Mouse (Mus musculus): ENCODE measurements around the gene Hspa12a. TPM values are rescaled to one million over a fixed set of nuclear protein-coding genes. Genes with fewer than 3 reads are reported as not detected.
A peak's percentile ranks its signal among the peaks of the same experiment; 100 is the strongest.

Gene Hspa12a
- polyA plus RNA-seq, 1 experiment from 2014 or later, result 5.1 TPM

- Histone ChIP-seq H3K9me3 (replicated peaks; ENCODE audit: control insufficient read depth, low read length) (no peaks in the 10 kb centered on the region), H3K9ac (replicated peaks; ENCODE audit: low read length) (no peak overlapping the region), H3K27me3 (ENCODE audit: control insufficient read depth, insufficient read depth, low read length) (peaks cover 24% of the 10 kb centered on the region), H3K36me3 (replicated peaks; ENCODE audit: control insufficient read depth, insufficient read depth, low read depth, low read length) (no peaks in the 10 kb centered on the region), H3K4me2 (ENCODE audit: low read depth, low read length) (peak overlapping the region; percentile 10; the same call in 1 of the 2 replicates), H3K27ac (replicated peaks; ENCODE audit: low read depth, low read length) (no peak overlapping the region), H3K4me3 (ENCODE audit: low read depth, low read length) (no peak overlapping the region), H3K4me1 (ENCODE audit: control insufficient read depth, insufficient read depth, low read length) (peaks cover 2% of the 10 kb centered on the region)
- ATAC-seq (replicated peaks; ENCODE audit: insufficient number of reproducible peaks, low FRiP score, low TSS enrichment, low read depth), result peak; percentile 61
- WGBS, result 8% methylated on average over 16 of the region's 16 CpGs
- DNase-seq (ENCODE audit: low spot score), result peak; percentile 49
Observed at GRCm38 (mm10) chr19:58931081-58931800, 12.2 kb downstream of the Hspa12a start.

GRCm38 (mm10) chr19:58919148-58919547 is 24.3 kb downstream of the Hspa12a start:
- 21% methylated on average over 7 of the region's 7 CpGs for WGBS
- no peak for ATAC-seq (replicated peaks; ENCODE audit: insufficient number of reproducible peaks, low FRiP score, low TSS enrichment, low read depth)
- no peak overlapping the region for H3K4me2 ChIP-seq (ENCODE audit: low read depth, low read length)
- no peaks in the 10 kb centered on the region for H3K4me1 ChIP-seq (ENCODE audit: control insufficient read depth, insufficient read depth, low read length)
- no peak overlapping the region for H3K9ac ChIP-seq (replicated peaks; ENCODE audit: low read length)
- no peak overlapping the region for H3K4me3 ChIP-seq (ENCODE audit: low read depth, low read length)
- no peaks in the 10 kb centered on the region for H3K36me3 ChIP-seq (replicated peaks; ENCODE audit: control insufficient read depth, insufficient read depth, low read depth, low read length)
- no peak overlapping the region for H3K27ac ChIP-seq (replicated peaks; ENCODE audit: low read depth, low read length)
- no peaks in the 10 kb centered on the region for H3K27me3 ChIP-seq (ENCODE audit: control insufficient read depth, insufficient read depth, low read length)
- DNase-seq (ENCODE audit: low spot score), result no peak
- H3K9me3 ChIP-seq (replicated peaks; ENCODE audit: control insufficient read depth, low read length), result no peaks in the 10 kb centered on the region

GRCm38 (mm10) chr19:58918597-58918996 is 24.9 kb downstream of the Hspa12a start:
- H3K4me1 ChIP-seq (ENCODE audit: control insufficient read depth, insufficient read depth, low read length), result no peaks in the 10 kb centered on the region
- no peak overlapping the region for H3K9ac ChIP-seq (replicated peaks; ENCODE audit: low read length)
- peak overlapping the region; percentile 1; the same call in 1 of the 2 replicates for H3K4me2 ChIP-seq (ENCODE audit: low read depth, low read length)
- no peaks in the 10 kb centered on the region for H3K27me3 ChIP-seq (ENCODE audit: control insufficient read depth, insufficient read depth, low read length)
- 6% methylated on average over 11 of the region's 11 CpGs for WGBS
- no peak overlapping the region for H3K4me3 ChIP-seq (ENCODE audit: low read depth, low read length)
- ATAC-seq (replicated peaks; ENCODE audit: insufficient number of reproducible peaks, low FRiP score, low TSS enrichment, low read depth) (no peak), DNase-seq (ENCODE audit: low spot score) (peak; percentile 37)
- H3K27ac ChIP-seq (replicated peaks; ENCODE audit: low read depth, low read length), result no peak overlapping the region
- no peaks in the 10 kb centered on the region for H3K9me3 ChIP-seq (replicated peaks; ENCODE audit: control insufficient read depth, low read length)
- H3K36me3 ChIP-seq (replicated peaks; ENCODE audit: control insufficient read depth, insufficient read depth, low read depth, low read length), result no peaks in the 10 kb centered on the region

- 87% methylated on average over 6 of the region's 6 CpGs for WGBS
- DNase-seq (ENCODE audit: low spot score) (no peak), ATAC-seq (replicated peaks; ENCODE audit: insufficient number of reproducible peaks, low FRiP score, low TSS enrichment, low read depth) (no peak)
- Histone ChIP-seq H3K9me3 (replicated peaks; ENCODE audit: control insufficient read depth, low read length) (no peaks in the 10 kb centered on the region), H3K4me1 (ENCODE audit: control insufficient read depth, insufficient read depth, low read length) (no peaks in the 10 kb centered on the region), H3K4me2 (ENCODE audit: low read depth, low read length) (no peak overlapping the region), H3K9ac (replicated peaks; ENCODE audit: low read length) (no peak overlapping the region), H3K36me3 (replicated peaks; ENCODE audit: control insufficient read depth, insufficient read depth, low read depth, low read length) (no peaks in the 10 kb centered on the region), H3K27ac (replicated peaks; ENCODE audit: low read depth, low read length) (no peak overlapping the region), H3K27me3 (ENCODE audit: control insufficient read depth, insufficient read depth, low read length) (no peaks in the 10 kb centered on the region), H3K4me3 (ENCODE audit: low read depth, low read length) (no peak overlapping the region)
Observed at GRCm38 (mm10) chr19:58913301-58913700, 30.2 kb downstream of the Hspa12a start.

- Histone ChIP-seq H3K27ac (replicated peaks; ENCODE audit: low read depth, low read length) (no peak overlapping the region), H3K4me2 (ENCODE audit: low read depth, low read length) (peak overlapping the region; percentile 32), H3K36me3 (replicated peaks; ENCODE audit: control insufficient read depth, insufficient read depth, low read depth, low read length) (no peaks in the 10 kb centered on the region), H3K4me3 (ENCODE audit: low read depth, low read length) (peak overlapping the region; percentile 26), H3K9me3 (replicated peaks; ENCODE audit: control insufficient read depth, low read length) (no peaks in the 10 kb centered on the region), H3K9ac (replicated peaks; ENCODE audit: low read length) (peak overlapping the region; percentile 41; the same call in 1 of the 2 replicates), H3K4me1 (ENCODE audit: control insufficient read depth, insufficient read depth, low read length) (no peaks in the 10 kb centered on the region), H3K27me3 (ENCODE audit: control insufficient read depth, insufficient read depth, low read length) (no peaks in the 10 kb centered on the region)
- DNase-seq (ENCODE audit: low spot score) (peak; percentile 88), ATAC-seq (replicated peaks; ENCODE audit: insufficient number of reproducible peaks, low FRiP score, low TSS enrichment, low read depth) (0 out of 2 replicates have a peak, but pooled peaks have one; percentile 50)
- WGBS, result 11% methylated on average over 9 of the region's 9 CpGs
Observed at GRCm38 (mm10) chr19:58911386-58911785, 32.1 kb downstream of the Hspa12a start.

GRCm38 (mm10) chr19:58910941-58911368 is 32.5 kb downstream of the Hspa12a start:
- peak; percentile 38 for DNase-seq (ENCODE audit: low spot score)
- no peak overlapping the region for H3K27ac ChIP-seq (replicated peaks; ENCODE audit: low read depth, low read length)

GRCm38 (mm10) chr19:58908018-58908417 is 35.4 kb downstream of the Hspa12a start:
- Histone ChIP-seq H3K9ac (replicated peaks; ENCODE audit: low read length) (no peak overlapping the region), H3K4me1 (ENCODE audit: control insufficient read depth, insufficient read depth, low read length) (no peaks in the 10 kb centered on the region), H3K27me3 (ENCODE audit: control insufficient read depth, insufficient read depth, low read length) (no peaks in the 10 kb centered on the region), H3K9me3 (replicated peaks; ENCODE audit: control insufficient read depth, low read length) (no peaks in the 10 kb centered on the region), H3K36me3 (replicated peaks; ENCODE audit: control insufficient read depth, insufficient read depth, low read depth, low read length) (no peaks in the 10 kb centered on the region), H3K4me3 (ENCODE audit: low read depth, low read length) (no peak overlapping the region), H3K4me2 (ENCODE audit: low read depth, low read length) (no peak overlapping the region), H3K27ac (replicated peaks; ENCODE audit: low read depth, low read length) (no peak overlapping the region)
- WGBS, result 67% methylated on average over 10 of the region's 10 CpGs
- peak; percentile 19 for DNase-seq (ENCODE audit: low spot score)
- no peak for ATAC-seq (replicated peaks; ENCODE audit: insufficient number of reproducible peaks, low FRiP score, low TSS enrichment, low read depth)

More at GRCm38 (mm10) chr19:58910941-58911368, 32.5 kb downstream of the Hspa12a start:
- Histone ChIP-seq H3K4me3 (ENCODE audit: low read depth, low read length) (peak overlapping the region; percentile 26), H3K4me1 (ENCODE audit: control insufficient read depth, insufficient read depth, low read length) (no peaks in the 10 kb centered on the region), H3K9me3 (replicated peaks; ENCODE audit: control insufficient read depth, low read length) (no peaks in the 10 kb centered on the region), H3K9ac (replicated peaks; ENCODE audit: low read length) (peak overlapping the region; percentile 41), H3K36me3 (replicated peaks; ENCODE audit: control insufficient read depth, insufficient read depth, low read depth, low read length) (no peaks in the 10 kb centered on the region), H3K27me3 (ENCODE audit: control insufficient read depth, insufficient read depth, low read length) (no peaks in the 10 kb centered on the region), H3K4me2 (ENCODE audit: low read depth, low read length) (peak overlapping the region; percentile 32)
- 0 out of 2 replicates have a peak, but pooled peaks have one; percentile 35 for ATAC-seq (replicated peaks; ENCODE audit: insufficient number of reproducible peaks, low FRiP score, low TSS enrichment, low read depth)
- under 1% methylated on average over 11 of the region's 11 CpGs for WGBS

GRCm38 (mm10) chr19:58906685-58907084 is 36.8 kb downstream of the Hspa12a start:
- no peak overlapping the region for H3K27ac ChIP-seq (replicated peaks; ENCODE audit: low read depth, low read length)
- H3K9ac ChIP-seq (replicated peaks; ENCODE audit: low read length), result no peak overlapping the region
- H3K27me3 ChIP-seq (ENCODE audit: control insufficient read depth, insufficient read depth, low read length), result no peaks in the 10 kb centered on the region
- WGBS, result 59% methylated on average over 9 of the region's 9 CpGs
- no peaks in the 10 kb centered on the region for H3K36me3 ChIP-seq (replicated peaks; ENCODE audit: control insufficient read depth, insufficient read depth, low read depth, low read length)
- H3K4me1 ChIP-seq (ENCODE audit: control insufficient read depth, insufficient read depth, low read length), result no peaks in the 10 kb centered on the region
- H3K4me2 ChIP-seq (ENCODE audit: low read depth, low read length), result no peak overlapping the region
- H3K9me3 ChIP-seq (replicated peaks; ENCODE audit: control insufficient read depth, low read length), result no peaks in the 10 kb centered on the region
- DNase-seq (ENCODE audit: low spot score) (peak; percentile 30), ATAC-seq (replicated peaks; ENCODE audit: insufficient number of reproducible peaks, low FRiP score, low TSS enrichment, low read depth) (no peak)
- no peak overlapping the region for H3K4me3 ChIP-seq (ENCODE audit: low read depth, low read length)
